In genomic region chr2:170128461-170129247, GRCm38 (mm10) we compare ENCODE assay signal across 8 mouse cellular contexts. TPM values are rescaled to one million over a fixed set of nuclear protein-coding genes. Genes with fewer than 3 reads are reported as not detected.
DNase-seq lines count a peak whose midpoint lies in the region; ATAC-seq and TF ChIP-seq lines count a peak whose summit lies in the region.

No protein-coding gene starts in this region.

- no peaks in the 10 kb centered on the region for H3K9me3 ChIP-seq in lung, postnatal 0 days (ENCODE audit: low read length)
- no peaks in the 10 kb centered on the region for H3K9me3 ChIP-seq in embryonic facial prominence, embryonic 12.5 days
- H3K9me3 ChIP-seq in intestine, embryonic 15.5 days = no peaks in the 10 kb centered on the region

- no peak for TF ChIP-seq EP300 in lung, postnatal 0 days (IDR thresholded peaks at IDR 0.05)

- peak; percentile 62 for DNase-seq in lung, postnatal 0 days (ENCODE audit: low spot score)
- DNase-seq in lung, postnatal 14 days = no peak
- peak; percentile 45 for DNase-seq in naive thymus-derived CD4-positive, alpha-beta T cell, adult 2 months (ENCODE audit: low read depth)
- DNase-seq in retina, embryonic 14.5 days (ENCODE audit: low spot score) = no peak
- DNase-seq in thymus, adult 18-20 months = no peak
- DNase-seq in layer of hippocampus, adult 9-11 months = no peak

- no peak for ATAC-seq in lung, postnatal 0 days
- ATAC-seq in embryonic facial prominence, embryonic 12.5 days (ENCODE audit: insufficient number of reproducible peaks, insufficient read depth, low FRiP score, low TSS enrichment) = no peak
- ATAC-seq in intestine, embryonic 15.5 days = no peak

- TF ChIP-seq CTCF in lung, postnatal 0 days (IDR thresholded peaks at IDR 0.05) = no peak

- H3K27me3 ChIP-seq in lung, postnatal 0 days (replicated peaks; ENCODE audit: insufficient read depth, low read length) = no peaks in the 10 kb centered on the region
- no peaks in the 10 kb centered on the region for H3K27me3 ChIP-seq in embryonic facial prominence, embryonic 12.5 days
- H3K27me3 ChIP-seq in intestine, embryonic 15.5 days (replicated peaks) = no peaks in the 10 kb centered on the region

- 19% methylated on average over 7 of the region's 7 CpGs for WGBS in lung, postnatal 0 days
- 21% methylated on average over 7 of the region's 7 CpGs for WGBS in embryonic facial prominence, embryonic 12.5 days
- 22% methylated on average over 7 of the region's 7 CpGs for WGBS in intestine, embryonic 15.5 days

- no peak overlapping the region for H3K9ac ChIP-seq in lung, postnatal 0 days (replicated peaks; ENCODE audit: low read depth)
- 0 out of 2 replicates have a peak overlapping the region, but pooled peaks have one; percentile 10 for H3K9ac ChIP-seq in embryonic facial prominence, embryonic 12.5 days
- peak overlapping the region; percentile 9; the same call in 1 of the 2 replicates for H3K9ac ChIP-seq in intestine, embryonic 15.5 days

- 0 out of 2 replicates have a peak overlapping the region, but pooled peaks have one; percentile 1 for H3K4me3 ChIP-seq in lung, postnatal 0 days (ENCODE audit: low read depth, low read length)
- H3K4me3 ChIP-seq in embryonic facial prominence, embryonic 12.5 days = peak overlapping the region; percentile 20
- H3K4me3 ChIP-seq in intestine, embryonic 15.5 days (replicated peaks) = no peak overlapping the region

- H3K4me1 ChIP-seq in lung, postnatal 0 days (ENCODE audit: insufficient read depth, low read depth, low read length) = peaks cover 20% of the 10 kb centered on the region; the same call in 1 of the 2 replicates
- H3K4me1 ChIP-seq in embryonic facial prominence, embryonic 12.5 days = peaks cover 45% of the 10 kb centered on the region
- peaks cover 24% of the 10 kb centered on the region for H3K4me1 ChIP-seq in intestine, embryonic 15.5 days (replicated peaks)

- H3K27ac ChIP-seq in lung, postnatal 0 days (ENCODE audit: low read length) = peak overlapping the region; percentile 16; the same call in 1 of the 2 replicates
- H3K27ac ChIP-seq in embryonic facial prominence, embryonic 12.5 days = peak overlapping the region; percentile 57; the same call in 1 of the 2 replicates
- peak overlapping the region; percentile 57 for H3K27ac ChIP-seq in intestine, embryonic 15.5 days

- no peaks in the 10 kb centered on the region for H3K36me3 ChIP-seq in lung, postnatal 0 days (ENCODE audit: insufficient read depth, low read length)
- H3K36me3 ChIP-seq in embryonic facial prominence, embryonic 12.5 days = peaks cover 6% of the 10 kb centered on the region; the same call in 1 of the 2 replicates
- H3K36me3 ChIP-seq in intestine, embryonic 15.5 days = 0 out of 2 replicates have a peak, but pooled peaks cover 3% of the 10 kb centered on the region

- peak overlapping the region; percentile 76 for H3K4me2 ChIP-seq in lung, postnatal 0 days (replicated peaks; ENCODE audit: low read depth, low read length)
- peak overlapping the region; percentile 61 for H3K4me2 ChIP-seq in embryonic facial prominence, embryonic 12.5 days (replicated peaks)
- peak overlapping the region; percentile 70 for H3K4me2 ChIP-seq in intestine, embryonic 15.5 days (replicated peaks)

RNA-seq across cellular contexts. Expression of gene Zfp217, which starts 19.2 kb away (rescaled TPM):
- polyA plus RNA-seq in lung, postnatal 0 days (2015; fragmentation: Nextera tagmentation; extraction: Ambion mirVana) = 4.0 and 4.4 TPM in 2 replicates
- polyA plus RNA-seq in embryonic facial prominence, embryonic 12.5 days (2016; fragmentation: Nextera tagmentation; extraction: Ambion mirVana) = 4.5 and 4.9 TPM in 2 replicates
- 3.3 and 3.7 TPM in 2 replicates for polyA plus RNA-seq in intestine, embryonic 15.5 days (2015; fragmentation: Nextera tagmentation; extraction: Ambion mirVana)

Comparison
In these comparisons a context has a peak if more than half of its experiments do, and no peak if none do; other contexts are left out.
1. DNase-seq: peak in lung, postnatal 0 days (single experiment) and naive thymus-derived CD4-positive, alpha-beta T cell, adult 2 months (single experiment); none in lung, postnatal 14 days (single experiment), retina, embryonic 14.5 days (single experiment), thymus, adult 18-20 months (0 of 2) and layer of hippocampus, adult 9-11 months (single experiment).
2. Peak in every context shown above with its lines, with median percentiles within 50 percentile points of each other: H3K27ac ChIP-seq and H3K4me2 ChIP-seq.